Mouse (Mus musculus): ENCODE measurements around the gene Itpkb.

The Itpkb gene

DNA sequence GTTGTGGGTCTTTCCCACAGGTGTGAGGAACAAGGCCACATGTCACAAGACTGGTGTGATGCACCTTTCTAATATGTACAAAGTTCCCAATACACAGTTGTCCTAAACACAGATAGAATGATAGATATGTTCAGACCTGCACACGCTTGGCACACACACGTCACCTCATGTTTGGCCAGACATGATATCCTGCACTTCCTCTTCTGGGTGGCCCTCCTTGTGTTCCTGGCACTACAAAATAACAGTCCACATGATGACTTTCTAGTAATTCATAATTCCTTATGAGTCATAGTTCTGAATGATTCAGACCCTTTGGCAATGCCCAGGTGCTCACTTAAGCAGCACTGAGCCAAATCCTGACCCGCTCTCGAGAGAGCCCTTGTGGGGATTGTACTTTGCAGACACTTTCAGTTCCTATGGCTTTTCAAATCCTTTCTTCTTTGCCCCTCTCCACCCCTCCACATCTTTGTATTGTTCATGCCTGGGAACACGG is 132.7 kb downstream of the Itpkb start:
- DNase-seq (ENCODE audit: low read depth, low spot score) = no peak

GRCm38 (mm10) chr1:180464357-180464756 is 134.1 kb downstream of the Itpkb start:
- DNase-seq (ENCODE audit: low read depth, low spot score) = no peak

GRCm38 (mm10) chr1:180465620-180466019 is 135.3 kb downstream of the Itpkb start:
- DNase-seq (ENCODE audit: low read depth, low spot score) = no peak

DNA sequence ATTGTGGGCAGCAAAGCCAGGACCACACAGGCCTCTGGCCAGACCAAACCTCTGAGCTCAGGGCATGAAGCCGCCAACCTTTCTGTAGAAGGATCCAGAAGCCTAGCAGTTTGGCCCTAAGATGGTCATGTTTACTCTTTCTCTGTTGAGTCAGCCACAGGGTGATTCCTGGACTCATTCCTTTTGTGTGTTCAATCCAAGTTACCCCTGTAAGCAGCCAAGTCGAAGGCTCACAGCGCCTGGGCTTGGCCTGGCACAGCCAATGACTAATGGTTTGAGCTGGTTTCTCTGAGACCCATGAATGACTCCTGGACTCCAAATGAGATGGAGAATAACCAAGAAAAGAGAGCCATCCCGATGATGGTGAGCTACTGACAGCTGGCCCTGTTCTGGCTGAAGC is 137.7 kb downstream of the Itpkb start:
- no peak for DNase-seq (ENCODE audit: low read depth, low spot score)

DNA sequence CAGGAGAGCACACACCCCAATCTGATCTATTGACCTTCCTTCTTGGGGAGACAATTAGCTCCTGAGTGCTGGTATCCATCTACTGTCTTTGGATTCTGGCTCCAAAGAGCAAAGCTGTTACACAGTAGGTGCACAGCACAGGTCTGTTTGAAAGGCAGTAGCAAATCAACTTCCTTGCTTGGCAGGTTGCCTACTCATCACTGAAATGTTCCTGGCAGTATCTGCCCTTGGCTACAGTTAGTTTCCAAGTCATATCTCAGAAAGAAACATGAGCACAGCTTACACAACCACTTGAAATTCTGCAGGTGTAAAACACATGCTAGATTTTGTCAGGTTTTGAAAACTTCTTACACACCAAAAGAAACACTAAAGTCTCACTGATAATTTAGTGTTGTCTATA is 143.3 kb downstream of the Itpkb start:
- no peak for DNase-seq (ENCODE audit: low read depth, low spot score)

Measured in forelimb bud, embryonic 11.5 days (tissue).